Mouse (Mus musculus): ENCODE measurements at regions not wholly inside any gene's neighbourhood (a gene's known extent, or its start where the extent isn't known, plus 50 kb on each side); places are given as distances from the start of the nearest gene placed in this dataset.

DNA sequence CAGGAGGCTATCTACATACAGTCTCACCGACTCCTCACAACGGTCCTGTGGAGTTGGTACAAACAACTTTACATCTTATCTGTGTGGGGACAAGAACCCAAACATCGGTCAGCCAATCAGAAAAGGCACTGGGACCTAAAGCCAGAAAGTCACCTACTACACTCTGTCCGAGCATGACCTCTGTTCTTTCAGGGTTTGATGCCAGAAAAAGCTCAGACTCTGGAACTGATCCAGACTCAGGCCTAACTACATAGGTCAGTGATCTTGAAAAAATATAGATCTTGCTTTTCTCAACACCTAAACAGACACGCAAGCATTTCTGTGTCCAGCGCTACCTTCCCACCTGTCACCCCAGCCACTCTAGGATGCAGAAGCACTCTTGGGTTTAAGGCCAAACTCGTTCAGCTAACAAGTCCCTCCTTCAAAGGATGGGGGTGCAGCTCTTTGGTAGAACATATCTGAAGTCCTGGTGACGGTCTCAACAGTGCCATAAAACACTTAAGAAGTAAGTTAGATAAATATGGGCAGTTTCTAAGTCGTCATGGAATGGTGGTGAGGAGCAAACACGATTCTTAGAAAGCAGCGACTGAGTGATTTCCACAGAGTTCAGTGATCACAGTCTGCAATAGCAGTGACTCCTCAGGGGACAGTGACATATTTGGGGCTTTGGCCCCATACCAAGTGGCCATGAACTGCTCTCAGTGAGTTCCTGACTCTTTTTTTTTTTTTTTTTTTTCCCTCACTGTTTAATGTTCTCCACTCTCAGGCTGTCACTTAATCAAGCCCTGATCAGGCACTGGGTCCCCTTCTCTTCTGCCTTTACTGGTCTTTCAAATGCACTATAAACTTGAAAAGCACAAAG lies 181.2 kb upstream of the Smim15 start:
- WGBS = 39% methylated on average over 11 of the region's 11 CpGs
- DNase-seq = peak; percentile 75
- ATAC-seq (ENCODE audit: insufficient read depth) = peak; percentile 67; the same call in 1 of the 2 replicates
- no peak overlapping the region for H3K27ac ChIP-seq (ENCODE audit: low read depth)
- no peak overlapping the region for H3K9ac ChIP-seq
- no peaks in the 10 kb centered on the region for H3K9me3 ChIP-seq (ENCODE audit: low read depth, low read length)
- no peak for TF ChIP-seq CTCF (IDR thresholded peaks at IDR 0.05; ENCODE audit: low read depth)
- H3K4me2 ChIP-seq = no peak overlapping the region
- no peak overlapping the region for H3K4me3 ChIP-seq (ENCODE audit: low read depth, low read length)
- H3K4me1 ChIP-seq (ENCODE audit: insufficient read depth) = peaks cover 16% of the 10 kb centered on the region
- no peaks in the 10 kb centered on the region for H3K36me3 ChIP-seq (ENCODE audit: insufficient read depth)
- H3K27me3 ChIP-seq (ENCODE audit: insufficient read depth, low read length) = no peaks in the 10 kb centered on the region

DNA sequence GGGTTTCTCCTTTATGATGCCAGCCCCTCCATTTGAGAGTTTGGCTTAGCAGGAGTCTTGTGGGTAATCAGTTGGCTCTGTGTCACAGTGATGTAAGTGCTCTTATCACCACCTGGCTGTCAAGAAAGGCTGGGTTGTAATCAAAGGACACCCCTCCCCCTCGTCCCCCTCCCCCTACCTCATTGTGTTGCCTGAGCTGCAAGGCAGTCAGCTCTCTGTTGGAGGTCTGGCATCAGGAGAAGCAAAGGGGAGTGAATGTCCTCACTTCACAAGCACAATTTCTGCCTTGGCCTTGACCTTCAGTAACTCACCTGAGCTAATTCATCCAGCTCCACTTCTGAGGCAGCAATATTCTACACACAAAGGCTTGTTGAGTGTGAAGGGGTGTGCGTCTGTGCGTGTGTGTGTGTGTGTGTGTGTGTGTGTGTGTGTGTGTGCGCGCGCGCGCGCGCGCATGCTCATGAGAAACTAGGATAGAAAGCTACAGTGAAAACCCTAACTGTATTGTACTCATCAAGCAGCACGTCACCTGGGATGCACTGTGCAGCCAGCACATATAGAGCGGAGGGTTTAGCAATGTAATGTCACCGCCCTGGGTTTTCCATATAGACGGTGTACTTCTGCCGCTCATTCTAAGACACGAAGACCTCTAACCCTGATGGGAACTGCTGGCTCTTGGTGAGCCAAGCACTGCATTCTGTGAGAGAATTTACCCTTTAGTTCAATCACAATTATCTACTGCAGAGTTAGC lies 182.7 kb upstream of the Smim15 start:
- 66% methylated on average over 17 of the region's 17 CpGs for WGBS
- no peak overlapping the region for H3K9ac ChIP-seq
- H3K27ac ChIP-seq (ENCODE audit: low read depth) = no peak overlapping the region
- peaks cover 18% of the 10 kb centered on the region for H3K4me1 ChIP-seq (ENCODE audit: insufficient read depth)
- TF ChIP-seq CTCF (IDR thresholded peaks at IDR 0.05; ENCODE audit: low read depth) = no peak
- no peaks in the 10 kb centered on the region for H3K36me3 ChIP-seq (ENCODE audit: insufficient read depth)
- ATAC-seq (ENCODE audit: insufficient read depth) = peak; percentile 38; the same call in 1 of the 2 replicates
- H3K4me2 ChIP-seq = no peak overlapping the region
- no peak overlapping the region for H3K4me3 ChIP-seq (ENCODE audit: low read depth, low read length)
- H3K9me3 ChIP-seq (ENCODE audit: low read depth, low read length) = no peaks in the 10 kb centered on the region
- H3K27me3 ChIP-seq (ENCODE audit: insufficient read depth, low read length) = no peaks in the 10 kb centered on the region
- no peak for DNase-seq

DNA sequence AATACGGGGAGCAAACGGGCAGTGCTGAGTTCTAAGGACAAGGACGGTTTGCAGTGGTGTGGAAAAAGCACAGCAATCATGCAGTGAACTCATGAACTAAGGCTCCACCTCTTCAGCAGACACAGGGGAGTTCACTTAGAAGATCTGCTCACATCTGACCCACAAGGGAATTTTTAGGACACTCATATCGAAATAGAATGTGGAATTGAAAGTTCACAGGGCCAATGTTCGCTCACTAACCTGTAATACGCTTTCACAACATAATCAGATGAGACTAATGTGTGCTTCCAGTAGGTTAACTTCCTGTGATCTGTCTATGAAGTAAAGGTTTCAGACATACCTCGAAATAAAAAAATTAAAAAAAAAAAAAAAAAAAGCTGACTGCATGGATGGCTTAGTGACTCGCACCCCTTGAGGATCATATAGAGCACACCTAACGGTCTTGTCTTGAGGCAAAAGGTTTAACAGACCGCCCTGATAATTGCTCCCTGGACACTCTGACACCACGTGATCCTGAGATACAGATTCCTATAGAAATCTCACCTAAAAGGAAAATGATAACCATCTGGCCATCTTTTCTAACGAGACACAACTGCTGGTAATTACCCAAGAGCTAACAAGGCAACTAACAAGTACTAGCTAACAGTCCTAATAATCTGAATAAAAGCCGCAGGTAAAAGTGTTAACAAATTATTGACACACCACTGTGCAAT lies 187.0 kb upstream of the Smim15 start:
- Histone ChIP-seq H3K27ac (ENCODE audit: low read depth) (no peak overlapping the region), H3K4me2 (no peak overlapping the region), H3K4me1 (ENCODE audit: insufficient read depth) (peaks cover 11% of the 10 kb centered on the region; the same call in 1 of the 2 replicates), H3K27me3 (ENCODE audit: insufficient read depth, low read length) (no peaks in the 10 kb centered on the region), H3K36me3 (ENCODE audit: insufficient read depth) (no peaks in the 10 kb centered on the region), H3K4me3 (ENCODE audit: low read depth, low read length) (no peak overlapping the region), H3K9ac (no peak overlapping the region), H3K9me3 (ENCODE audit: low read depth, low read length) (no peaks in the 10 kb centered on the region)
- 77% methylated on average over 13 of the region's 13 CpGs for WGBS
- ATAC-seq (ENCODE audit: insufficient read depth) (no peak), DNase-seq (no peak)
- TF ChIP-seq CTCF (IDR thresholded peaks at IDR 0.05; ENCODE audit: low read depth) = no peak

DNA sequence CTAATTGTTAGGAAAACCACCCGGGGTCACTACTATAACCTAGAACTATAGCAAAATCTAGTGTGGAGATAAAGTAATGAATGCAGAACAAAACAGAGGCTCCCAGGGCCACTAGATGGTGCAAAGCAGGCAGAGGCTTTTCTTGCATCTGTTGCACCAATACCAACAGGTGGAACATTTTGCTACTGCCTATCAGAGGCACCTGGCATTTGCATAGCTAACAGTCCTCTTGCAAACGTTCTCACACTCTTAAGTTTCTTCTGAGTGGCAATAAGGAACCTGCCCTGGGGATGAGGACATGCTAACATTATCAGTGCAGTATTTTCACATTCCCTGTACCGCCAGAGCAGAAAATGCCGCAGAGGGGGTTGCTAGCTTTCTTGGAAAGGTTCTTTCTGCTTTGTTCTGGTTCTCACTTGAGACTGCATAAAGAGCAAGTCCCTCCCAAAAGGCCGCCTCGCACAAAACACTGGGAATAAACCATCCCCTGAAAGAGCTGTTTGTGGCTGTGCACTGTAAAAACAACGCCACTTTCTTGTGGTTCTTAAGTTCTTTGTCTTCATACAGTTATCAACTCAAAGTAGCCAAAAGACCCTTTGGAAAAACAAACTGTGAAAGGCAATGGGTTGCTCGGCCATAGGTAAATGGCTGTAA lies 193.2 kb upstream of the Smim15 start:
- 66% methylated on average over 8 of the region's 8 CpGs for WGBS
- no peak overlapping the region for H3K9ac ChIP-seq
- DNase-seq = no peak
- no peaks in the 10 kb centered on the region for H3K27me3 ChIP-seq (ENCODE audit: insufficient read depth, low read length)
- no peaks in the 10 kb centered on the region for H3K36me3 ChIP-seq (ENCODE audit: insufficient read depth)
- no peak overlapping the region for H3K27ac ChIP-seq (ENCODE audit: low read depth)
- H3K9me3 ChIP-seq (ENCODE audit: low read depth, low read length) = no peaks in the 10 kb centered on the region
- H3K4me1 ChIP-seq (ENCODE audit: insufficient read depth) = peaks cover 17% of the 10 kb centered on the region
- 0 out of 2 replicates have a peak, but pooled peaks have one; percentile 2 for TF ChIP-seq CTCF (IDR thresholded peaks at IDR 0.05; ENCODE audit: low read depth)
- H3K4me3 ChIP-seq (ENCODE audit: low read depth, low read length) = no peak overlapping the region
- H3K4me2 ChIP-seq = no peak overlapping the region
- no peak for ATAC-seq (ENCODE audit: insufficient read depth)

DNA sequence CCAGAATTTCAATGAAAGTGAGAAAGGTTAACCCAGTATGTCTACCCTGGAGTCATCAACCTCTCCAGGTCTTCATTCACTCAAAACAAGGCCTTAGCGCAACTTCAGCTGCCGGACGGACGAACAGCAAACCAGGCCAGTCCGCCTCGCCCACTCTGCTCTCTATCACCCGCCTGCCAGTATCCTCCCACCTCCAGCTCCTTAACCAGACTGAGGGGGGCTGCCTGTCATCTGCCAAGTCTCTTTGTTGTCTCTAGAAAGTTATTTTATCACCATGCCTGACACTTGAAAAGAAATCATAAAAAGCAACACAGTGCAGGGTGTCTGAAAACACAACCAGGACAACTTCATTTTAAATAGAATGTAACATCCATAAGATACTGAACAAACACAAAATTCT lies 195.4 kb upstream of the Smim15 start:
- H3K4me1 ChIP-seq (ENCODE audit: insufficient read depth) = peaks cover 30% of the 10 kb centered on the region

DNA sequence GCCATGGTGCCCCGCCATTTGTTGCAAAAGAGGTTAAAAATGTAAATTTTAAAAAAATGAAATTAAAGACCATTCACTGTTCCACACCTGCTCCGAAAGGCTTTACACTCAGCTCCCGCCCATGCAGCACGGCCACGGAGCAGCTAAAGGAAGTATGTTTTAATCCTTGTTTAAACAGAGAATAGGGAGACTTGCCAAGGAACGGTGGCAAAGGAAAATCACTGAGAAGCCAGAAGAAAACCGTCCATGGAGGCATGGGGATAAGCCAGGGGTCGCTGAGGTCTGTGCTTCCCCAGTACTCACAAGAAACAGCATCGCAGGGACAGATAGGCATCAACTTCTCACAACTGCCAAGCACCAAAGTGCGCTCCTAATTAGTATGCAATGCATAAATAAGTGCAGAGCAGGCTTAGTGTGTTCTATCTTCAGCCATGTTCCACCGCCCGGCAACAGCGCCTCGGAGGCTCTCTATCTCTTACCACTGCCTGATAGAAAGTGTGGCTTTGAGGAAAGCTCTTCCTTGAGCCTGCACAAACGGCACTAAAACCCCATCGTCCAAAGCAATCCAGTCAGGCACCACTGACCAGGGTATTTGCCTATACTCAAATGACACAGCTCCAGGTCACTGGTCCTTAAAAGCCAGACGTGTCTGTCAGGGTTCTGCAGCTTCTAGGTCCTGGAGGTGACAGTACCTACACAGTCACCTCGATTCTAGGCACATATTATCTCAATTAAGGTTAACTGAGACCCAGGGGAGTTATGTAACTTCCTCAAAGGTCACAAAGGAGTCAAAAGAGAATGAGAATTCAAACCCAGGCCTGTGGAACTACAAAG lies 196.8 kb upstream of the Smim15 start:
- no peaks in the 10 kb centered on the region for H3K36me3 ChIP-seq (ENCODE audit: insufficient read depth)
- 26% methylated on average over 18 of the region's 18 CpGs for WGBS
- H3K9me3 ChIP-seq (ENCODE audit: low read depth, low read length) = no peaks in the 10 kb centered on the region
- H3K9ac ChIP-seq = peak overlapping the region; percentile 37; the same call in 1 of the 2 replicates
- H3K27me3 ChIP-seq (ENCODE audit: insufficient read depth, low read length) = no peaks in the 10 kb centered on the region
- ATAC-seq (ENCODE audit: insufficient read depth) (peak; percentile 53; the same call in 1 of the 2 replicates), DNase-seq (peak; percentile 72)
- peaks cover 35% of the 10 kb centered on the region for H3K4me1 ChIP-seq (ENCODE audit: insufficient read depth)
- H3K4me3 ChIP-seq (ENCODE audit: low read depth, low read length) = peak overlapping the region; percentile 11; the same call in 1 of the 2 replicates
- H3K4me2 ChIP-seq = peak overlapping the region; percentile 49
- no peak for TF ChIP-seq CTCF (IDR thresholded peaks at IDR 0.05; ENCODE audit: low read depth)
- peak overlapping the region; percentile 76 for H3K27ac ChIP-seq (ENCODE audit: low read depth)

More for the DNA sequence above, 195.4 kb upstream of the Smim15 start:
- Histone ChIP-seq H3K4me2 (no peak overlapping the region), H3K27me3 (ENCODE audit: insufficient read depth, low read length) (no peaks in the 10 kb centered on the region), H3K36me3 (ENCODE audit: insufficient read depth) (no peaks in the 10 kb centered on the region), H3K9ac (no peak overlapping the region), H3K27ac (ENCODE audit: low read depth) (no peak overlapping the region), H3K9me3 (ENCODE audit: low read depth, low read length) (no peaks in the 10 kb centered on the region), H3K4me3 (ENCODE audit: low read depth, low read length) (no peak overlapping the region)
- no peak for ATAC-seq (ENCODE audit: insufficient read depth)
- no peak for DNase-seq
- WGBS = 76% methylated on average over 7 of the region's 7 CpGs
- TF ChIP-seq CTCF (IDR thresholded peaks at IDR 0.05; ENCODE audit: low read depth) = no peak

All from lung, embryonic 14.5 days (tissue).